Mouse (Mus musculus): ENCODE results near the gene Eloa.

Gene Eloa

DNA sequence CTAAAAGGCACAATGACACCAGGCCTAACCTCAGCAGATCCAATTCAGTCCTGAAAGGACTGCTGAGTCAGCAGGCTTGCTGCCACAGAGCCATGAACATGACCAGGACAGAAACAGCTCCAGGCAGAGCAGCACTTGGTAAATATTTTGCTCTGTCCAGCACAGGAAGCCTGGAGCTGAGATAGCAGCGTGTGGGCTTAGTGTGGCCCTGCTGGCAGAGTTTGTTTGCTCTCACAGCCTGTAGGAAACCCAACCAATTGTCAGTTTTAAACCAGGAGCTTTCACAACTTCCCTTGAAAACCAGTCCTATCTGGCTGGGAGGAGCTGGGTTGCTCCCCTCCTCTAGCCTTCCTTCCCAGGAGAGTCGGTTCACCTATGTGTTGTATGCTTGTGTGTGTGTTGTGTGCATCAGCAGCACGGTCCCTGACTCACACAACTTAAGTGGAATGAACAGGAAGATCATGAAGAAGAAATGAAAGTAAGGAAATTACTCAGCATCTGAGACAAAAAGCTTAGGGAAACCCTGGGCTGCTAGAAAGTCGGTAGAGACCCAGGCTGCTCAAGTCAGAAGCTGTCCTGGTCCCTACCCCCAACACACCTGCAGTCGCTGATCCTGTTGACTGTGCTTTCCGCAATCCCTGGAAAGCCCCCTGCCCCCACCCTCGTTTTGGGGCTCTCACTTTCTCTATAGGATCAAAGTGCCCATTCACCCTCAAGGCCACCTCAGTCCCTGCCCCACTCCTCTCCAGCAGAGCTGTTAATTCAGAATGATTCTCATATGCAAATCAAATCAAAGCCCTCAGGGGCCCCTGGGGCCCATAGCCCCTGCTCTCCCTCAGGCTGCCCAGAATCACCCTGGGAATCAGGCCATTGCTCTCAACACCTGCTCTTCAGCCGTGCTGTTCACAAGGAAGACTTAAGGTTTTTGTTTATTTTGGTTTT lies 9.7 kb upstream of the Eloa start:
- in situ Hi-C loops (cut with MboI; ENCODE audit: low sequenced_read_pairs) = no loop called here

DNA sequence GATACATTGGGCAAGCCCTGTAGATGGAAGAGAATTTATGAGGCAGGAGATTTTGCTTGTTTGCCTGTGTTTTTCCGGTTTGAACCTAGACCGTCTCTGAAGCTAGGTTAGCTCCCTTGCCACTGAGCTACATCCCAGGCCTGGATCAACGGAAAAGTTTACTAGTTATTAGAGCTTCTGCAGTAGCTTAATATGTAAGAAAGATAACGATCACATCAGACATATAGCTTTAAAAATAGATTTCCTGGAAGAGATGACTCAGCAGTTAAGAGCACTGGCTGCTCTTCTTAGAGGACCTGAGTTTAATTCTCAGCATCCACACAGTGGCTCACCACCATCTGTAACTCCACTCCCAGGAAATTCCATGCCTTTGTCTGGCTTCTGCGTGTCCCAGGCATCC lies 7.1 kb upstream of the Eloa start:
- in situ Hi-C loops (cut with MboI; ENCODE audit: low sequenced_read_pairs) = no loop called here

DNA sequence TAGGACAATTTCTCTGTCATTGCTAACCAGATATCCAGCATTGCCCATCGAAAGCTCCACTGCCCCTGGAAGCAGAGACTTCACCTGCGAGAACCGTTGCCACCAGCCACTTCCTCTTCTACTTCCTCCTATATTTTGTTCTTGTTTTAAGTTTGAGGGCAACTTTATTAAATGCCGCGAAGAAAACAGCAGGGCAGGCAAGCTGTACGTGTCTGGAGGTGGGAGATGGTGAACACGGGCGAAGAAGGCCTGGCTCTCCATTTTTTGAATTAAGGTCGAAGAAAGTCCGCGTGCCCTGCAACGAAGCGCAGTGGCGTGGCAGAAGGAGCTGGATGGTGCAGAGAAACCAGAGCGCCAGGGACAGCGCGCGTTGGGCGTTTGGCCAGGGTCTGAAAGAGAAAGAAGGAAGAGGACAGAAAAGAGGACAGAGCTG lies 6.6 kb upstream of the Eloa start:
- in situ Hi-C loops (cut with MboI; ENCODE audit: low sequenced_read_pairs) = no loop called here

DNA sequence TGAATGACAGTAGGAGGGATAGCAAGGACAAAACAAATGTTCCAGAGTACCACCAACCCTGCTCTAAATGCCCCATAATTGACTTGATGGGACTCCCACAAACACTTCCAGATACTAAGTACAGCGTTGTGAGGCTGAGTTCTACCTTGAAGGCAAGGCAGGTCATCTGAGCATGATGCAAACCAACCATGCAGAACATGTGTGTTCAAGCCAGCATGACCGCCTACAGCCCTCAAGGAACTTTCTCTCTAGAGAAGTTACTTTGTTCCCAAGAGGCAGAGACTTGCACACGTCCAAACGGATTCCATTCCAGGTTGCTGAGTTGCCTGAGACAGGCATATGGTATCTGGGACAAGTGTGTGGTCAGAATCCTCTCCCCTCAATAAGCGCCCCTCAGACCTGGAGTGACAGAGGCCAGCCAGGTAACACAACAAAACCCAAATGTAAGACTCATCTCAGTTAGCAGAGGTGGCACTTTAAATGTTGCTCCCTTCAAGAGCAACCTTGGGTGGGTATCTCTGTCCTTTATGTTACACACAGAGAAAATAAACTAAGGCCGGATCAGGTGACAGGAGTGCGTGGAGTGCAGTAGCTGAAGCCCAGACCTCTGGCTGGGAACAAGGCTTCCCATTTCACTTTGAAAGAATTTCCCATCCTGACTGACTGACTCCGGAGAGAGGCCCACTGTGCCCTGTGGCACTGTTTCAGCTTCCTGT lies 6.0 kb upstream of the Eloa start:
- in situ Hi-C loops (cut with MboI; ENCODE audit: low sequenced_read_pairs) = no loop called here

DNA sequence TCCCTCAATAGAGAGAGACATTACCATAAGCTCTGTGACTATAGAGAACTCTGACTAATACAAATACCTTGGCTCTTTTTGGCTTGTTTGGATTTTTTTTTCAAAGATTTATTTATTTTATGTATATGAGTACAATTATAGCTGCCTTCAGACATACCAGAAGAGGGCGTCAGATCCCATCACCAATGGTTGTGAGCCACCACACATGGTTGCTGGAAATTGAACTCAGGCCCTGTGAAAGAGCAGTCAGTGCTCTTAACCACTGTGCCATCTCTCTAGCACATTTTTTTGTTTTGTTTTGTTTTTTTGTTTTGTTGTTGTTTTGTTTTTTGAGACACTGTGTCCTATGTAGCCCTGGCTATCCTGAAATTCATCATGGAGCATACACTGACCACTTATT lies 3.8 kb upstream of the Eloa start:
- in situ Hi-C loops (cut with MboI; ENCODE audit: low sequenced_read_pairs) = no loop called here

DNA sequence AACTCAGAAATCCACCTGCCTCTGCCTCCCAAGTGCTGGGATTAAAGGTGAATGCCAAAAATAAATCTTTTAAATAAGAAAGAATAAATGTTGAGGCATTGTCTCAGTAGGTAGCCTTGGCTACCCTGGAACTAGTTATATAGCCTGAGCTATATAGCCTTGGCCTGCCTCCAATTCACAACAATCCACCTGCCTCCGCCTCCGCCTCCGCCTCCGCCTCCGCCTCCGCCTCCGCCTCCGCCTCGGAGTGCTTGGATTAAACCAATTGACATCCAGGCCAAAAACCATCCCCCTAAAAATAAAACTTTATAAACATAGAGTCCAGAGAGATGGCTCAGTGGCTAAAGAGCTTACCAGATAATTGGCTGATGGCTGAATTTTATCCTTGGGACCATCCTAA lies 1.4 kb upstream of the Eloa start:
- in situ Hi-C loops (cut with MboI; ENCODE audit: low sequenced_read_pairs) = no loop called here

DNA sequence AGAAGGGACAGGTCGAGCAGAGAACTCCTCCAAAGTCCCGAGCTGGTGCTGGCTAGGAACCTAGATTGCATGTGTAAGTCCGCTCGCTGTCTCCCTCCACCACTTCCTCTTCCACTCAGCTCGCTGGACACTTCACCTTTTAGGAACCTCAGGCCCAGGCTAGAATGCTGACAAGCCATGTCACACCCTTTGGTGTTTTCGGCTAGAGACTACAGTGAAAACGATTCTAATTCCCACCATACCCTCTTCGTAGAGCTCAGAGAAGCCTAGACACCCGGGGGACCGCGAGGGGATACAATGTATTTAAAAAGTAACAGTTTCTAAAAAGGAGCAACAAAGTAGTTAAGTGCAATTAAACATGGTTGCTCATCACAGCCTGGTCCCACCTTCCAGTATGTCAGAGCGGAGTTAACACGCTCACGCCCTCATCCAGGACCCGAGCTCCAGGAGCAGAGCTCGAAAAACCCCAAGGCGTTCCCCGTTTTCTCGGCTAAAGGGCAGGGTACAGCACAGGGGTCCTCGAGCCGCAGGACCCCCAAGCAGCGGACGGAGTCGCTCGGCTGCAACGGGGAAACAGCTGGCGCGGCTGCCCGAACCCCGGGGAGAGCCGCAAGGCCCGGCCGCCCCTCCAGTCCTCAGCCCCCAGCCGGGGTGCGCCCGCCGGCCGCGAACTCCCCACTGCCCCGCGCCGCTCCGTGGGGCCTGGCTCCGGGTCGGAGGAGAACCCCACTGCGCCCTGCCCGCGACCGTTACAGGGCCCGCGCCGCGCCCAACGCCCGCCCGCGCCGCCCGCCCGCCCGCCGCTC lies 617 bp downstream of the Eloa start:
- in situ Hi-C loops (cut with MboI; ENCODE audit: low sequenced_read_pairs) = no loop called here

DNA sequence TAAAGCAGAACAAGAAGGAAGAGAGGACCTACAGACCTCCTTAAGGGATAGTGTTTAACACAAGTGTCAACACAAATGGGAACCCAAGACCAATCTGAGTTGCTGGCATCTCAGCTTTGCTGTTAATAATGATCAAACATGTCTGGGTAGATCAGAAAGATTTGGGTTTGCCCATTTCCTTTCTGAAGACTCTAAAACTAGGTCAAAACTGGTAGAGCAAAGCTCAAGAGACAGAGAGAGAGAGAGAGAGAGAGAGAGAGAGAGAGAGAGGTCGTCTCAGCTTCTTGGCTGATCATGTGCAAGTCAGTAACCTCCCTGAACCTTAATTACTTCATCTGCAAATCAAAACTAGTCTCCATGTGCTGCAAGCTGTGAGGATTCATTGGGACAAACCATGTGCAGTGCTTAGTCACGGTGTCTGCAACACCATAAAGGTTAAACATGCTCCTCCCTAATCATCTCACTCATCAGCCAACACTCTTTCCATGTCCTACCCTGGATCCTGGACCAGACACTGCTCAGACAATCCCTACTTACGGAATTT lies 5.4 kb downstream of the Eloa start:
- in situ Hi-C loops (cut with MboI; ENCODE audit: low sequenced_read_pairs) = no loop called here

DNA sequence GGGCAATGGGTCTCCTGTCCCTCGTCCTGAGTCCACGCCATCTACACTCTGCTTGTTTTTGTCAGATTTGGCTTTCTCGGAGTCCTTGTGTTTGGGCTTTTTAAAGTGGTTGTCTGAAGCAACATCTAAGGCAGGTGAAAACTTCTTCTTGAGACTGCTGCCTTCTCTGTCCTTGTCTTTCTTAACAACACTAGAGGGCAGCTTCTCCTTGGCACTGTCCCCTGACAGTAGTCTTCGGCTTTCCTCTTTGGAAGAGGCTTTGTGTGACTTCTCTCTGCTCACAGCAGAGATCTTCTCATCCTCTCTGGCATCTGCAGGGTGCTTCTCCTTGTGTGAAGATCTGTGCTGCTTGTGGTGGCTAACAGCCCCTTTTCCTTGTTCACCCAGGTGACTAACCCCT lies 11.0 kb downstream of the Eloa start:
- in situ Hi-C loops (cut with MboI; ENCODE audit: low sequenced_read_pairs) = no loop called here

DNA sequence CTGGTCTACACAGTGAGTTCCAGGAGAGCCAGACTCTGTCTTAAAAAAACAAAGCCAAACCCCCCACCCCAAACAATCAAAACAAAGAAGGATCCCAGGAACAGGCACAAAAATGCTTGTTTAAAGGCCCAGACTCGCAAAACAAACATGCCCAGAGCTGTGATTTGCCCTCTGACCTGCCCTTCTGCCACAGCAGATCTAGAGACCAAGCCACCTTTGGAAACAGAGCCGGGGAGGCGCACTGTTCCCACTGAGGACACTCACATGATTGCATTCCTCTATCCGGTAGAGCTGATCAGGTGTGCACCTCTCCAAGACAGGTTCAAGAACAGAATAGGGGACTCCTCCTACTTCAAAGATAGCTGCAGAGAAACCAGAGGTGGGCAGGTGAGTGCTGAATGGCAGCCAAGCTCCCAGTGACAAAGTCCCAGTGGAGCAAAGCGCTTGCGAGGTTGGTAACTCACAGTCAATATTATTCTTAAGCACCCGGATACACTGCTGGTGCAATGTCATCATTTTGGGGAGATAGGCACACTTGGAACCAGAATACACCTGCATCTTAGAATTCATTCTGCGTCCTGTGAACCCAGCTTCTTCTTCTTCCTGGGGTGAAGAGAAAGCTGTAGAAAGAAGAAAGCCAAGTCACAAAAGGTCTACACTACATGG lies 12.6 kb downstream of the Eloa start:
- in situ Hi-C loops (cut with MboI; ENCODE audit: low sequenced_read_pairs) = no loop called here

DNA sequence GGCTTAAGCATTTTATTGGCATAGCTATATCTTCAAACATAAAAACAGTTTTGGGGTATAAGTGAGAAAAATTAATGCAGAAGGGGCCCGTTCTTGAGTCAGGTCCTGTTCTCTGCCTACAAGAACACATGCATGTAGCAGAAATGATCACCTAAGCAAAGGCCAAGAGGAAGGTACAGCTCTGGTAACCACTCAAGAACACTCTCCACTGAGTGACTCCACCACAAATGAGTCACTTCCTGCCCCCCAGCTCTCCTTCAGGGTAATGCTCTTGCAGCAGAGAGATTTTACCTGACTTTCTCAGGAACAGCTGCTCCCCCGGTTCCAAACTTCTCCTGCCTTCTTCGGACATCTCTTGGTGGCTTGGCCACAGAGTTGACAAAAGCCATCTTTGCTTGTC lies 14.7 kb downstream of the Eloa start:
- in situ Hi-C loops (cut with MboI; ENCODE audit: low sequenced_read_pairs) = no loop called here

DNA sequence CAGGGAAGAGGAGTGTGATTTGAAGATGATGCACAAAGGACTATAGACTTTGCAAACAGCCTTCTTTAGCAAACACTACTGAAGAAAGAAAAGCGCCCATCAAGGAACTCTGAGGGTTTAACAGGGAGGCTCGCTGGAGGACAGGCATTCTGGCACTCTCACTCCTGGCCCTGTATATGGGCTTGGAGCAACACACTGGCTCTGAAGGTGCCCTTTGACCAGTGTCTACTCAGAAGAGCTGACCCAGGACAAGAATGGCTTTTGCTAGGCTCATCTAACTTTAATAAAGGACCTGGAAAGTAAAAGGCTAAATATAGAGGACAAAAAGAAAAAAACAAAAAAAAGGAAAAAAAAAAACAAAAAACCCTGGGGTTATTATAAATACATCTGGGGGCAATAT lies 16.6 kb downstream of the Eloa start:
- in situ Hi-C loops (cut with MboI; ENCODE audit: low sequenced_read_pairs) = no loop called here

DNA sequence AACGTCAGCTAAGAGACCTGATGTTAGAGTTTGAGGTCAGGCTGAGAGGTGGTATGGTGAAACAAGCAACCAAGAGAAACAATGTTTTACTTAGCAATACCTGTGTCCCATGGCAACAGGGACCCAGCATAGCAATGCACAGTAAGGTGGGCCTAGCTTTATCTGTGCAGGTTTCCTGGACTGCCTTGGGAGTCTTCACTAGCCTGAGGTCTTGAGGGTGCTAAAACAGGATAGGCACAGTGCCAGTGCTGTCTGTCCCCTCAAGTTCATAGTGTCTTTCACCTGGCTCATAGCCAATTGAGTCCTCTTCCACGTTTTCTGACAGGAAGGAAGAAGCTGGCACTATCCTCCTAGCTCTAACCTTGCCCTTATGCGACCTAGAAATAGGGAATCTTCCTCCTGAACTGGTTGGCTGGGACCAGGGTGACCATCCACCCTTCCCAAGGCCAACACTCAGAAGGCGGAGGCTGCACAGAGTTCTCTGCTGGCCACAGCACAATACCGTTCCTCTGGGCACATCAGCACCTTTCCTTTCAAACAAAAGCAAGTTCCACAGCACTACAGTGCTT lies 17.4 kb downstream of the Eloa start:
- in situ Hi-C loops (cut with MboI; ENCODE audit: low sequenced_read_pairs) = no loop called here

DNA sequence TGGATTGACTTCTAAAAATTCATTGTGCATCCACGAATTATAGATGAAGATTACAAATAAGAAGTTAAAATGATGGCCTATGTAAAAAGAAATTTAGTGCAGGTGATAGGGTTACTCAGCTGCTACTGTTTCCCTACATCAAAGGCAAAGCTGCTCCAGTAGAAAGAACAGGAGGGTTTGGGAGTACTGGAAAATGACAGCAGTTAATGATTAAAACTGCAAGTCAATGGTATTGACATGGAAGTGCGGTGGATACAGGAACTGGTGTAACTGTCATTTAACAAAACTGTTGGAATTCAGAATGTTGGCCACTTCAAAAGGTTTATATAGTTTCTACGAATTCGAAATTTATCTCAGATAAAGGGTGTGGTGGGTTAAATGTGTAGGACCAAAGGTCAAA lies 26.4 kb downstream of the Eloa start:
- in situ Hi-C loops (cut with MboI; ENCODE audit: low sequenced_read_pairs) = no loop called here

DNA sequence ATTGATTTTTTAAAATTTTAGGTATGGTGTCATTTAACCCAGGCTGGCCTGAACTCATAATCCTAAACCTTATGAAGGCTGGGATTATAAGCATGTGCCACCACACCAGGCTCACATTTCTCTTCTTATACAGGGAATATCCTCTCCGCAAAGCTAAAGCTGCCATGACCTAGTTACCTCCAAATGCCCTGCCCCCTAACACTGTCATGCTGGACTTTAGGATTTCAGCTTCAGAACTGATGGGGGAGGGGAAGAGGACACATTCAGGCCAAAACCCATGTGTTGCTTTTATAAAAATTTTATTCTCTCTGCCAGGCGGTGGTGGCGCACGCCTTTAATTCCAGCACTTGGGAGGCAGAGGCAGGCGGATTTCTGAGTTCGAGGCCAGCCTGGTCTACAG lies 27.6 kb downstream of the Eloa start:
- in situ Hi-C loops (cut with MboI; ENCODE audit: low sequenced_read_pairs) = no loop called here

DNA sequence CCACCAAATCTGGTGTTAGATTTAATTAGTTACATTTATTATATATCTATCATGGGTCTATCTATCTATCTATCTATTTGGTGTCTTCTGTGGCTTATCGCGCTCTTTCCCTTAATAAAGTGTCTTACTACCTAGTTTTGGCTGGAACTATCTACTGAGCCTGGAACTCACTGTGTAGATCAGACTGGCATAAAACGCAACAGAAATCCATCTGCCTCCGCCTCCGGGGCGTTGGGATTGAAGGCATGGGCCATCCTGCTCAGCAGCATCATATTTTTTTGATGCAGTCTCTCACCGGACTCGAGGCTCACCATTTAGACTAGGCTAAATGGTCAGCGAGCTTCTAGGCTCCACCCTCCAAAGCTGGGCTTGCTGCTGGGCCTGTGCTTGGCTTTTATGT lies 33.8 kb downstream of the Eloa start:
- in situ Hi-C loops (cut with MboI; ENCODE audit: low sequenced_read_pairs) = no loop called here

DNA sequence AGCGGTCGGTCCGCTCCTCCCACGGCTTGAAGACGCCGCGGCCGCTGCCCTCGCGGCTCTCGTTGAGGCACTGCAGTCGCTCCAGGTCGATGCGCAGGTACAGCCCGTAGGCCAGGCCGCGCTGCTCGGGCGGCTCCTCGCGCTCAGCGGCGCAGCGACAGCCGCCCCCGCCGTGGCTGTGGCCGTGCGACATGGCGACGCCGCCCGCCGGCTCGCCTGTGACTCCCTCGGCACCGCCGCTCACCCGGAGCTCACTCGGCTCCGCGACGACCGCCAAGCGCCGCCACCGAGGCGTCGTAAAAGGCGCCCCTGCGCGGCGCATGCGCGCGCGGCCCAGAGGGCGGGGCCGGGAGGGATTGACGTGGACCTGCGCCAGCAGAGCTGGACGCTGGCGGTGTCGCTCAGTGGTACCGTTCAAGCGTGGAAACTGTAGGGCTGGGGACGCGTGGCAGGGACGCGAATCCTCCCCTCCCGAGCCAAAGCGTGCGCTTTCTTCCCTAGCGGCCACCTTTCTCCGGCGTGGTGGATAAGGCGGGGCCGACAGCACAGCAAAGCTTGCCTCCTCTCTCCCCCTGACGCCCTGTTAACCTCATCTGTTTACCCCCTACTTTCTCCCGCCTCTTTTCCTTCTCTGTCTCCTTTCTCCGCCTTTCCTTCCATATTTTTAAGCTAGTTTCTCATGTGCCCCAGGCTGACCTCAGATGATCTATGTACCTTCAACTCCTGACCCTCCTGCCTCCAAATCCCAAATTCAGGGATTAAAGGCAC lies 34.4 kb downstream of the Eloa start, which contains the start of gene Pithd1:
Pithd1 (minus strand) TSS at position 322 of the 768 bp plus-strand sequence.
- in situ Hi-C loops (cut with MboI; ENCODE audit: low sequenced_read_pairs) = no loop called here

DNA sequence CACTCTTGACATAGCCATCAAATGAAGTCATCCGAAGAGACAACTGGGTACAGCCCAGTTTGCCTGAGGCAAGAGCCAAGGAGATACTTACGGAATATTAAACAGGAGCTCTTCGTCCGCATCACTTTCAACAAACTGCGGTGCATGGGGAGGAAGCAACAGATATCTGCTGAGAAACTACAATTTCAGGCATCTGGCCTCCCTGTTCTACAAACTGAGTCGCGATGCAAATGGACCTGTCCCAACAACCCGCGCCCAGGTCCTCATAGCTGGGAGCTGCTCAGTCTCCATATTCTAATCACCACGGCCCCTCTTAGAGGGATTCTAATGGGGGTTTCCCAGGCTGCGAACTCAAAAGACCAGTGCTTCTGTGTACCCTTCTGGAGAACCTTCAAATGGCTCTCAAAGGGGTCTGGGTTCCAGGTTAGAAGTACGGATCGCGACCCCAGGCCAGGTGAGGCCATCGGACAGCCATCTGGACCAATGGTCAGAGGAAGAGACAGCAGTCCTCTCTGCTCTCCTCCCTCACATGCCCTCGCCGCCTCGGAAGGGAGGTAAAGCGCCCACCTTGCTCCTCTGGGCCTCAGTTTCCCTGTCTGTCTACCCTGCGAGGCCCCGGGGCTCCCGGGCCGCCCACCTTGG lies 35.1 kb downstream of the Eloa start:
- in situ Hi-C loops (cut with MboI; ENCODE audit: low sequenced_read_pairs) = no loop called here

DNA sequence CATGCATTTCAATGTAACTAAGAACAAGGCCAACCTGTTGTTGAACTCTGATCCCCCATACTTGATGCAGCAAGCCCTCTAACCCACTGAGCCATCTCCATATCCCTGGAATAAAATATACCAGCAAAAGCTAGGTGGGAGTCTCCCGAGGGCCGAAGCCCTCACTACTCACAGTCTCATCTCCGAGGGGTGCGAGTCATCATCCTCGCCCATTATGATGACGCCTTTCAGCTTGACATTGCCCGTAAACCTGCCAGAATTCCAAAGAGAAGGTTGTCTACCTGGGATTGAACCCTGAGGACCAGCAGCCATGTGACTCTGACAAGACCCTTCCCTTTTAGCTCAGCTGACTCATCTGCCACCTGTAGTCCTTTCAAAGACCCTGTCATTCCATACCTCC lies 35.8 kb downstream of the Eloa start:
- in situ Hi-C loops (cut with MboI; ENCODE audit: low sequenced_read_pairs) = no loop called here
